Mouse (Mus musculus) cortical plate, adult 2 months (tissue): ENCODE measurements at regions not wholly inside any gene's neighbourhood (a gene's known extent, or its start where the extent isn't known, plus 50 kb on each side); places are given as distances from the start of the nearest gene placed in this dataset.

Source experiments
- CTCF ChIP-seq: fragments of 200-500 bp; IDR thresholded peaks from 2 replicates; pipeline ENCODE4 v1.5.1; 2011; ENCODE audit warnings: mild to moderate bottlenecking, control low read depth, low read length; ENCODE audit not compliant: insufficient read depth; ENCODE audit errors: extremely low read depth
- POLR2A ChIP-seq: fragments of 200-500 bp; IDR thresholded peaks from 2 replicates; pipeline ENCODE4 v1.6.1; 2011; ENCODE audit warnings: mild to moderate bottlenecking, low read length, control low read depth; ENCODE audit not compliant: insufficient read depth; ENCODE audit errors: extremely low read depth

DNA sequence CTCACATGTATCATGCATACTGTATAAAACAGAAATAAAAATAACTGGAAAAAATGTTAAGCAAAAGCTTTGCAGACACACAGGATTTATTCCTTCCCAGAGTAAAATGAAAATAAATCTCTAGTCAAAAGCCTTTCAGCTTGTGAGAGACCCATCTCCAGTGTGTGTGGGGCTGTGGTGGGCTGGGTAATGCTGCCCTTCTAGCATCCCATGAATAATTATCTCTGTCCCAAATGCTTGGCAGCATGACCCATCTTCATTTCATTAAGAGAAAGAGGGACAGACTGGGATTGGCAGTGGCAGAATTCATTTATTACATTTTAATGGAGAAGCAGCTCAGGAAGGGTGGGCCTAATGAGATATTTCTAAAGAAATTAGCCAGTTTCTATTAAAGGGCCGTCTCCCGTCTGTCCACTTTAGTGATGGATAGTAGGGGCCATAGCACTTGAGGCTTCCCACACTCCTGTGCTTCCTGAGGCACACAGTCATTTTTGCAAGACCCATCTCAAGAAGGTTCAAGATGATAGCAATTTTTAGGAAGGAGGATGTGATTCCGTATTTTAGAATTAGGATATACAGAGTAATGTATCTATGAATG, 930.8 kb upstream of the Sel1l start:
- no peak for TF ChIP-seq CTCF
- TF ChIP-seq POLR2A, result no peak
